ENCODE assay signal across 7 mouse cellular contexts in the genomic region with DNA sequence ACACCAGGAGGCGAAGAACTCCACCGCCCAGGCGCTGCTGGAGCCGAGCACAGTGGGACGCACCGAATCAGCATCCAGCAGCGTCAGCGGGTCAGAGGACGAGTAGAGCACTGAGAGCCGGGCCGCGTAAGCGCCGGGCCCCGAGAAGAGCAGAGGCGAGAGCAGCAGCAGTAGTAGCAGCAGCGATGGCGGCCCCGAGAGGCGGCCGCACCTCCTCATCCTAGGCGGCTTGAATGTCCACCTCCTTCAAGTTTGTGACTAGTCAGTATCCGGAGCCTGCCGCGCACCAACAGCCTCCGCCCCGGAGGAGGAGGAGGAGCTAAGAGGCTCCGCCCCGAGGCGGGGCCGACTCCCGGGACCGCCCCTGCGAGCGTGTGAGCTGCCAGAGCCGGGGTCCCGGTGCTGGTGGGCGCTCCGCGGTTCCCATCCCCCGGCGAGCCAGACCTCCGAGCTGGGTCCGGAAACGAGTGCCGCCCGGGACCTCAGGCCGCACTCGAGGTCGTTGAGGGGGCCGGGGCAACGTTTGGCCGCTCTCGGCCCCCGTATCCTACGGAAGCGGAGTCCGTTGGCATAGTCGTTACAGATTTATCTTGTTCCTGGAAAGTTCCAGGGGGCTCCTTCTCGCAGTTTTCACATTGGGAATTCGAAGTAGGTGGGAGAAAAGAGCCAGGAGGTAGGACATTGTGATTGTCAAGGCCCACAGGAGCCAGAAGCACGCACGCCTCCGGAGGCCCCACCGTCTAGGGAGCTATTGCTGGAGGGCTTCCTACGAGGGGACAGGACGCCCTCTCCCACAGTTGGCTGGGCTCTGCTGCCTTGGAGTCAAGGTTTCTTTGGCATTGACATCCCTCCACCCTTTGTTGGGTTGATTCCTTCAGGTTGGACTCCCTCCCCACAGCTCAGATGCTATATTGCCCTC. TPM values are rescaled to one million over a fixed set of nuclear protein-coding genes. Genes with fewer than 3 reads are reported as not detected.
DNase-seq lines count a peak whose midpoint lies in the region; ATAC-seq lines count a peak whose summit lies in the region.

A gene (minus strand): TSS at position 309 of the 919 bp plus-strand sequence.

- WGBS in intestine, embryonic 15.5 days, result under 1% methylated on average over 67 of the region's 67 CpGs
- WGBS in midbrain, embryonic 10.5 days, result 1% methylated on average over 67 of the region's 67 CpGs

- H3K36me3 ChIP-seq in intestine, embryonic 15.5 days, result no peaks in the 10 kb centered on the region; the same call in 1 of the 2 replicates
- no peaks in the 10 kb centered on the region for H3K36me3 ChIP-seq in midbrain, embryonic 10.5 days

- intact Hi-C loops in gastrocnemius, postnatal 36 days (cut with DNase I), result no loop called here
- intact Hi-C loops in left cerebral cortex, postnatal 25 days (cut with DNase I), result no loop called here

- peak within 1 kb of the TSS; percentile 79 for H3K9ac ChIP-seq in intestine, embryonic 15.5 days

- H3K27ac ChIP-seq in intestine, embryonic 15.5 days, result peak within 1 kb of the TSS; percentile 71
- H3K27ac ChIP-seq in midbrain, embryonic 10.5 days (replicated peaks), result peak within 1 kb of the TSS; percentile 86

- ATAC-seq in intestine, embryonic 15.5 days, result peak; percentile 96

- H3K9me3 ChIP-seq in intestine, embryonic 15.5 days, result no peaks in the 10 kb centered on the region
- no peaks in the 10 kb centered on the region for H3K9me3 ChIP-seq in midbrain, embryonic 10.5 days (replicated peaks)

- peak within 1 kb of the TSS; percentile 77 for H3K4me3 ChIP-seq in intestine, embryonic 15.5 days (replicated peaks)
- H3K4me3 ChIP-seq in midbrain, embryonic 10.5 days, result peak within 1 kb of the TSS; percentile 82

- DNase-seq in adrenal gland, adult 18-20 months (ENCODE audit: low spot score in 2 of 2), result peak; percentile 86
- DNase-seq in embryo, embryonic 11 days, result peak; percentile 94
- DNase-seq in gastrocnemius, postnatal 36 days, result peak; percentile 78 to 83
- DNase-seq in left cerebral cortex, postnatal 25 days (ENCODE audit: low spot score in 2 of 2), result peak; percentile 84 to 86
- DNase-seq in midbrain, embryonic 10.5 days (ENCODE audit: low spot score), result peak; percentile 91
- peak; percentile 78 for DNase-seq in right cerebral cortex, postnatal 4 days

- H3K4me1 ChIP-seq in intestine, embryonic 15.5 days (replicated peaks), result peaks cover 26% of the 10 kb centered on the region
- H3K4me1 ChIP-seq in midbrain, embryonic 10.5 days, result peaks cover 35% of the 10 kb centered on the region

- no peaks in the 10 kb centered on the region for H3K27me3 ChIP-seq in intestine, embryonic 15.5 days (replicated peaks)
- peaks cover 35% of the 10 kb centered on the region for H3K27me3 ChIP-seq in midbrain, embryonic 10.5 days (ENCODE audit: low read depth, poor library complexity, severe bottlenecking)

- peak within 1 kb of the TSS; percentile 64 for H3K4me2 ChIP-seq in intestine, embryonic 15.5 days (replicated peaks)

RNA-seq across cellular contexts. Expression of the gene that starts here (rescaled TPM):
- total RNA-seq in adrenal gland, adult 18-20 months (2021), result 10 to 100 TPM; 50.2 to 68.5 TPM
- total RNA-seq in gastrocnemius, postnatal 36 days (2021), result 10 to 100 TPM; 23.0 to 23.7 TPM
- 40.3 and 49.1 TPM in 2 replicates for polyA plus RNA-seq in intestine, embryonic 15.5 days (2015; fragmentation: Nextera tagmentation; extraction: Ambion mirVana)
- 10 to 100 TPM; 28.4 to 32.7 TPM for total RNA-seq in left cerebral cortex, postnatal 25 days (2021)
- 18.0 and 24.2 TPM in 2 replicates for polyA plus RNA-seq in midbrain, embryonic 10.5 days (2016; fragmentation: Nextera tagmentation; extraction: Ambion mirVana)

Comparison
In these comparisons a context has a peak if more than half of its experiments do, and no peak if none do; other contexts are left out.
1. Peak in every context shown above with its lines: DNase-seq, ATAC-seq, H3K4me3 ChIP-seq and H3K27ac ChIP-seq.